Mouse (Mus musculus): ENCODE data around the gene Dmap1. TPM values are rescaled to one million over a fixed set of nuclear protein-coding genes. Genes with fewer than 3 reads are reported as not detected.

Dmap1 gene
- 10 to 100 TPM; 21.6 to 22.9 TPM for total RNA-seq (2021)

GRCm38 (mm10) chr4:117681931-117682461, at the start of gene Dmap1:
Gene Dmap1 (minus strand): TSS chr4:117682273.
- intact Hi-C loops (cut with DNase I), result no loop called here
- DNase-seq, result peak; percentile 87 to 92

- intact Hi-C loops (cut with DNase I), result no loop called here
- DNase-seq, result no peak
Measured at GRCm38 (mm10) chr4:117724112-117724511, 42.0 kb upstream of the Dmap1 start, which contains the start of gene Gm12845. Gene Gm12845 (plus strand): TSS chr4:117724412.

GRCm38 (mm10) chr4:117713303-117714098, 31.4 kb upstream of the Dmap1 start:
- DNase-seq, result no peak
- intact Hi-C loops (cut with DNase I), result no loop called here

GRCm38 (mm10) chr4:117712314-117712713, 30.2 kb upstream of the Dmap1 start:
- intact Hi-C loops (cut with DNase I), result no loop called here
- DNase-seq, result no peak

- intact Hi-C loops (cut with DNase I), result loop anchor here (10.0 kb wide), 2 partner anchors 156 to 376 kb away; no protein-coding TSS in a partner anchor
- no peak for DNase-seq
Measured at GRCm38 (mm10) chr4:117708780-117709550, 26.9 kb upstream of the Dmap1 start.

- peak; percentile 44 to 72 for DNase-seq
- intact Hi-C loops (cut with DNase I), result loop anchor here (1.0 to 10.0 kb wide), 3 partner anchors 66 to 379 kb away; no protein-coding TSS in a partner anchor
Measured at GRCm38 (mm10) chr4:117705361-117705760, 23.3 kb upstream of the Dmap1 start.

- DNase-seq, result no peak
- intact Hi-C loops (cut with DNase I), result no loop called here
Measured at GRCm38 (mm10) chr4:117686354-117686753, 4.3 kb upstream of the Dmap1 start.

GRCm38 (mm10) chr4:117683048-117683768, 1.1 kb upstream of the Dmap1 start:
- intact Hi-C loops (cut with DNase I), result no loop called here
- DNase-seq, result no peak

- intact Hi-C loops (cut with DNase I), result no loop called here
- DNase-seq, result no peak
Measured at GRCm38 (mm10) chr4:117682463-117682862, 390 bp upstream of the Dmap1 start.

- intact Hi-C loops (cut with DNase I), result no loop called here
Measured at GRCm38 (mm10) chr4:117680963-117681362, 1.1 kb downstream of the Dmap1 start.

GRCm38 (mm10) chr4:117676903-117677302, 5.2 kb downstream of the Dmap1 start:
- intact Hi-C loops (cut with DNase I), result loop anchor here (1.0 to 10.0 kb wide), 3 partner anchors 182 to 407 kb away; partner anchors contain the start of gene Rnf220

More at GRCm38 (mm10) chr4:117680963-117681362, 1.1 kb downstream of the Dmap1 start:
- no peak for DNase-seq

GRCm38 (mm10) chr4:117673901-117674300, 8.2 kb downstream of the Dmap1 start:
- intact Hi-C loops (cut with DNase I), result loop anchor here (10.0 kb wide), 2 partner anchors 179 to 349 kb away; partner anchors contain the start of gene Rnf220
- DNase-seq, result no peak

More at GRCm38 (mm10) chr4:117676903-117677302, 5.2 kb downstream of the Dmap1 start:
- DNase-seq, result peak; percentile 80 to 89

- intact Hi-C loops (cut with DNase I), result loop anchor here (10.0 kb wide), 2 partner anchors 177 to 347 kb away; partner anchors contain the start of gene Rnf220
- DNase-seq, result no peak
Measured at GRCm38 (mm10) chr4:117672042-117672441, 10.0 kb downstream of the Dmap1 start.

GRCm38 (mm10) chr4:117669874-117670273, 12.2 kb downstream of the Dmap1 start:
- DNase-seq, result no peak
- intact Hi-C loops (cut with DNase I), result loop anchor here (10.0 kb wide), 2 partner anchors 175 to 345 kb away; partner anchors contain the start of gene Rnf220

- DNase-seq, result no peak
- intact Hi-C loops (cut with DNase I), result no loop called here
Measured at GRCm38 (mm10) chr4:117666054-117666453, 16.0 kb downstream of the Dmap1 start.

- no peak for DNase-seq
Measured at GRCm38 (mm10) chr4:117665531-117665930, 16.5 kb downstream of the Dmap1 start.

GRCm38 (mm10) chr4:117664411-117665137, 17.5 kb downstream of the Dmap1 start:
- intact Hi-C loops (cut with DNase I), result no loop called here
- no peak for DNase-seq

More at GRCm38 (mm10) chr4:117665531-117665930, 16.5 kb downstream of the Dmap1 start:
- intact Hi-C loops (cut with DNase I), result no loop called here

GRCm38 (mm10) chr4:117660001-117660400, 22.1 kb downstream of the Dmap1 start:
- no peak for DNase-seq
- intact Hi-C loops (cut with DNase I), result no loop called here
